Mouse (Mus musculus) neural tube, embryonic 12.5 days (tissue): ENCODE measurements around the gene Il4i1. TPM values are rescaled to one million over a fixed set of nuclear protein-coding genes. Genes with fewer than 3 reads are reported as not detected.

ENCODE experiments used
- ATAC-seq: fragments of 200-750 bp; cut with Nextera tagmentation; 2 replicates; pipeline ENCODE4 v1.8.0; 2017; ENCODE audit warnings: low read depth, mild to moderate bottlenecking, moderate TSS enrichment, moderate library complexity; ENCODE audit not compliant: low FRiP score
- H3K27ac ChIP-seq: fragments of 300-500 bp; sonication (generic); 2 replicates; pipeline ENCODE4 v1.5.1; 2016
- H3K27me3 ChIP-seq: fragments of 300-500 bp; sonication (generic); replicated peaks from 2 replicates; pipeline ENCODE4 v1.6.1; 2016; ENCODE audit warnings: mild to moderate bottlenecking
- H3K36me3 ChIP-seq: fragments of 300-500 bp; sonication (generic); 2 replicates; pipeline ENCODE4 v1.6.1; 2016; ENCODE audit warnings: mild to moderate bottlenecking
- H3K4me1 ChIP-seq: fragments of 300-500 bp; sonication (generic); 2 replicates; pipeline ENCODE4 v1.6.1; 2016
- H3K4me2 ChIP-seq: fragments of 300-500 bp; sonication (generic); replicated peaks from 2 replicates; pipeline ENCODE4 v1.6.1; 2016; ENCODE audit warnings: mild to moderate bottlenecking
- H3K4me3 ChIP-seq: fragments of 300-500 bp; sonication (generic); 2 replicates; pipeline ENCODE4 v1.5.1; 2016
- H3K9ac ChIP-seq: fragments of 300-500 bp; sonication (generic); 2 replicates; pipeline ENCODE4 v1.6.1; 2016; ENCODE audit warnings: mild to moderate bottlenecking
- H3K9me3 ChIP-seq: fragments of 300-500 bp; sonication (generic); 2 replicates; pipeline ENCODE4 v1.6.1; 2016; ENCODE audit warnings: mild to moderate bottlenecking
- whole genome bisulfite sequencing: fragments of 180-500 bp; shearing (Covaris S2); methylation state at CpG from one replicate; pipeline ENCODE4 v1.1.7; 2016; 5-methylcytosine and 5-hydroxymethylcytosine counted together
- polyA plus RNA-seq: library from polyadenylated mRNA; unstranded; fragments of >200 nt; fragmentation: Nextera tagmentation; extraction: Ambion mirVana; gene quantifications from 2 replicates; pipeline ENCODE4 v1.2.1, GENCODE M21; 2016

Il4i1 gene
- polyA plus RNA-seq, 1 experiment from 2014 or later, result 1.5 TPM

- 89% methylated on average over 7 of the region's 7 CpGs for WGBS
- peaks cover 52% of the 10 kb centered on the region for H3K4me1 ChIP-seq
- H3K27me3 ChIP-seq, result no peaks in the 10 kb centered on the region
- H3K9ac ChIP-seq, result no peak overlapping the region
- no peaks in the 10 kb centered on the region for H3K36me3 ChIP-seq
- H3K4me2 ChIP-seq, result no peak overlapping the region
- H3K4me3 ChIP-seq, result no peak overlapping the region
- ATAC-seq, result no peak
- H3K9me3 ChIP-seq, result no peaks in the 10 kb centered on the region
- H3K27ac ChIP-seq, result no peak overlapping the region
These were observed 5.7 kb downstream of the Il4i1 start for GRCm38 (mm10) chr7:44821666-44822448.

DNA sequence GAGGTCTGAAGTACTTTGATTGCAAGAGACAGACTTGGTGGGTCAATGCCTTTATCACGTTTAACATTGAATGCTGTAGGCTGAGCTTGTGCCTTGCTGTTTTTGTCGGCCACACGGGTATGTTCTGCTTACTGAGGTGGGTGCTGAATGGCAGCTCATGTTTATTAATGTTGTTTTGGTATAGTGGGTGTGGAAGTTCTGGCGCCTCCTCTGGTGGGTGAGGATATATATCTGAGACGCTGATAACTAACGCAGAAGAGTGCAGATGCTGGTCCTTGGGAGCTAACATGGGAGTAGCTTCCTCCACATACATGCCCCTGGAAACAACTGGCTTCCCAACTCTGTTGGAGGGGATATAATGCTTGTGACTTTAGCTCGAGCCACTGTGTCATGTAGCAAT, 7.2 kb downstream of the Il4i1 start:
- H3K9ac ChIP-seq, result no peak overlapping the region
- no peak overlapping the region for H3K4me2 ChIP-seq
- ATAC-seq, result no peak
- H3K36me3 ChIP-seq, result peaks cover 4% of the 10 kb centered on the region
- no peak overlapping the region for H3K4me3 ChIP-seq
- no peaks in the 10 kb centered on the region for H3K27me3 ChIP-seq
- H3K9me3 ChIP-seq, result no peaks in the 10 kb centered on the region
- WGBS, result 43% methylated on average over 7 of the region's 7 CpGs
- H3K4me1 ChIP-seq, result peaks cover 36% of the 10 kb centered on the region
- H3K27ac ChIP-seq, result no peak overlapping the region

- no peak overlapping the region for H3K4me3 ChIP-seq
- H3K36me3 ChIP-seq, result peaks cover 19% of the 10 kb centered on the region
- no peak overlapping the region for H3K4me2 ChIP-seq
- no peaks in the 10 kb centered on the region for H3K27me3 ChIP-seq
- WGBS, result 29% methylated on average over 3 of the region's 3 CpGs
- H3K9me3 ChIP-seq, result no peaks in the 10 kb centered on the region
- H3K27ac ChIP-seq, result no peak overlapping the region
- no peak overlapping the region for H3K9ac ChIP-seq
- ATAC-seq, result 0 out of 2 replicates have a peak, but pooled peaks have one; percentile 41
- H3K4me1 ChIP-seq, result peaks cover 23% of the 10 kb centered on the region
These were observed 8.7 kb downstream of the Il4i1 start for GRCm38 (mm10) chr7:44824872-44825271.

GRCm38 (mm10) chr7:44826771-44827170, 10.6 kb downstream of the Il4i1 start:
- H3K9me3 ChIP-seq, result no peaks in the 10 kb centered on the region
- H3K27ac ChIP-seq, result no peak overlapping the region
- H3K27me3 ChIP-seq, result no peaks in the 10 kb centered on the region
- H3K4me2 ChIP-seq, result no peak overlapping the region
- WGBS, result 94% methylated on average over 3 of the region's 3 CpGs
- peaks cover 16% of the 10 kb centered on the region for H3K4me1 ChIP-seq
- ATAC-seq, result no peak
- H3K9ac ChIP-seq, result no peak overlapping the region
- H3K4me3 ChIP-seq, result no peak overlapping the region
- peaks cover 37% of the 10 kb centered on the region for H3K36me3 ChIP-seq

DNA sequence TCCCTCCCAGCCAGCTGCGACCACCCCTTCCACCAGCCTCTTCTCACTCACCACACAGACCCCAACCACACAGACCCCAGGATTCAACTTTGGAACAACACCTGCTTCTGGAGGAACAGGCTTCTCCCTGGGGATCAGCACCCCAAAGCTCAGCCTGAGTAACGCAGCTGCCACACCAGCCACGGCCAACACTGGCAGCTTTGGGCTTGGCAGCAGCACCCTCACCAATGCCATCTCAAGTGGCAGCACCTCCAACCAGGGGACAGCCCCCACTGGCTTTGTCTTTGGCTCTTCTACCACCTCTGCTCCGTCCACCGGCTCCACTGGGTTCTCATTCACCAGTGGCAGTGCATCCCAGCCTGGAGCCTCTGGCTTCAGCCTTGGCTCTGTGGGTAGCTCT, 12.5 kb downstream of the Il4i1 start:
- peaks cover 43% of the 10 kb centered on the region for H3K36me3 ChIP-seq

DNA sequence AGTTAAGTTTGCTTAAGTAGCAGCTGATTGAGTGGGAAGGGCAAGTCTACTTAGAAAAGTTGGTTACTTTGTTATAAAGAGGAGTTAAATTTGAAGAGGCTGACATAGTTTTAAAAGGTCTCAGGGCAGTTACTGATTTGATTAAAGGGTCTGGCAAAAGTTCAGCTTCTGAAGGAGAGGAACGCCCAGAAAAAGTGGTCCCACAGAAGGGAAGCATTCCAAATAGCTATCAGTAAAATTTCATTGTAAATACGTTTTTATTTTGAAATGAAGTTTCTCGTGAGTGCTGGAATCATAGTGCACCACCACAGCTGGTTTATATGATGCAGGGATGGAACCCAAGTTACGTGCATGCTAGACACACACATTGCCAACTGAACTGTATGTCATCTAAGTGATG, 16.6 kb downstream of the Il4i1 start:
- no peak overlapping the region for H3K4me2 ChIP-seq
- no peak overlapping the region for H3K4me3 ChIP-seq
- H3K9ac ChIP-seq, result no peak overlapping the region
- ATAC-seq, result no peak
- 86% methylated on average over 4 of the region's 4 CpGs for WGBS
- H3K27ac ChIP-seq, result no peak overlapping the region
- H3K36me3 ChIP-seq, result peaks cover 43% of the 10 kb centered on the region
- H3K4me1 ChIP-seq, result no peaks in the 10 kb centered on the region
- H3K9me3 ChIP-seq, result no peaks in the 10 kb centered on the region
- no peaks in the 10 kb centered on the region for H3K27me3 ChIP-seq

More for the DNA sequence above, 12.5 kb downstream of the Il4i1 start:
- ATAC-seq, result no peak
- Histone ChIP-seq H3K4me2 (no peak overlapping the region), H3K4me3 (no peak overlapping the region), H3K27ac (no peak overlapping the region), H3K9ac (no peak overlapping the region), H3K9me3 (no peaks in the 10 kb centered on the region), H3K27me3 (no peaks in the 10 kb centered on the region), H3K4me1 (peaks cover 10% of the 10 kb centered on the region)
- WGBS, result 92% methylated on average over 5 of the region's 5 CpGs

GRCm38 (mm10) chr7:44835373-44836015, 19.3 kb downstream of the Il4i1 start:
- no peak overlapping the region for H3K9ac ChIP-seq
- peaks cover 25% of the 10 kb centered on the region for H3K27me3 ChIP-seq
- WGBS, result 96% methylated on average over 1 of the region's 1 CpGs
- H3K36me3 ChIP-seq, result peaks cover 20% of the 10 kb centered on the region
- peaks cover 14% of the 10 kb centered on the region for H3K4me1 ChIP-seq
- ATAC-seq, result no peak
- no peak overlapping the region for H3K4me3 ChIP-seq
- no peak overlapping the region for H3K27ac ChIP-seq
- H3K9me3 ChIP-seq, result no peaks in the 10 kb centered on the region
- no peak overlapping the region for H3K4me2 ChIP-seq

DNA sequence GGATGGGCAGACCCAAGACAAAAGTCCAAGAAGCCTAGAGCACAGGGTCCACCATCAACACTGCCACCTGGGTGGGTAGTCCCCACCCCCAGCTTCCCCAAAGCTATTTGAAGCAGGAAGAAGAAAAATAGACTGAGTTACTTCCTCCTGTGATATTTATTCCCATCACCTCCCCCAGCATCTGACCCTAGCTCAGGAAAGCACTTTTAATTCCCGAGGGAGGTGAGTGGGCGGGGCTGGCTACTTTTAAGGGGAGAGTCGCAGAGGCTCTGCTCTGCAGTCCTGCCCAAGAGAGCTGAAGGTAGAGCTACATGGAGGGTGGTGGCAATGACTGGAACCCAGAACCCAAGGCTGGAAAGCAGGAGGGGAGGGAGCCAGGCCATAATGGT, 19.8 kb downstream of the Il4i1 start:
- no peak overlapping the region for H3K9ac ChIP-seq
- no peaks in the 10 kb centered on the region for H3K9me3 ChIP-seq
- H3K4me3 ChIP-seq, result no peak overlapping the region
- H3K27ac ChIP-seq, result no peak overlapping the region
- peaks cover 31% of the 10 kb centered on the region for H3K27me3 ChIP-seq
- H3K4me1 ChIP-seq, result peaks cover 14% of the 10 kb centered on the region
- WGBS, result 44% methylated on average over 3 of the region's 3 CpGs
- ATAC-seq, result no peak
- no peak overlapping the region for H3K4me2 ChIP-seq
- peaks cover 20% of the 10 kb centered on the region for H3K36me3 ChIP-seq

DNA sequence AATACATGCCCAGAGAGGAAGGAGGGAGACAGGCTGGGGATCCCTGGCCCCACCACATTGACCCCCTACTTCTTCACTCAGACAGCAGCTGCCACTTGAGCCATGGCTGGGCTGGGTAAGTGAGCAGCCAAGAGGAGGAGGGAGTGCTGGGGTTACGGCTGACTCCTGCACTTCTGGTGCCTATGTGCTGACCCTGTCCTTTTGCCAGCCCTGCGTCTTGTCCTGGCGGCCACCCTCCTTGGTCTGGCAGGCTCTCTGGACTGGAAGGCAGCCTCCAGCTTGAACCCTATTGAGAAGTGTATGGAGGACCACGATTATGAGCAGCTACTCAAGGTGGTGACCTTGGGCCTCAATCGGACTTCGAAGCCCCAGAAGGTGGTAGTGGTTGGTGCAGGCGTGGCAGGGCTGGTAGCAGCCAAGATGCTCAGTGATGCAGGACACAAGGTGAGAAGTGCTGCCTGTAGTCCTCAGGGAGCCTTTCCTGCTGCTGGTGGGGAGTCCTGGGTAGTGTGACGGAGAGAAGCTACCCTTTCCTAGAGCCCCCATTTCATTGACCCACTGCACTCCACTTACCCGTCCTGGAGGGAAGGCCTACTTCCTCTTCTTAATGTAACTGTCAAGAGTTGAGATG, 20.4 kb downstream of the Il4i1 start:
- Histone ChIP-seq H3K27ac (no peak overlapping the region), H3K4me1 (peaks cover 14% of the 10 kb centered on the region), H3K9me3 (no peaks in the 10 kb centered on the region), H3K4me2 (no peak overlapping the region), H3K27me3 (peaks cover 35% of the 10 kb centered on the region), H3K9ac (no peak overlapping the region), H3K4me3 (no peak overlapping the region), H3K36me3 (peaks cover 19% of the 10 kb centered on the region)
- ATAC-seq, result no peak
- WGBS, result 85% methylated on average over 9 of the region's 9 CpGs

- Histone ChIP-seq H3K9me3 (no peaks in the 10 kb centered on the region), H3K27me3 (peaks cover 45% of the 10 kb centered on the region), H3K4me1 (peaks cover 14% of the 10 kb centered on the region), H3K27ac (no peak overlapping the region), H3K4me2 (no peak overlapping the region), H3K4me3 (no peak overlapping the region), H3K9ac (no peak overlapping the region), H3K36me3 (peaks cover 27% of the 10 kb centered on the region)
- WGBS, result 89% methylated on average over 6 of the region's 6 CpGs
- ATAC-seq, result no peak
These were observed 21.9 kb downstream of the Il4i1 start for GRCm38 (mm10) chr7:44838073-44838472.

- peak; percentile 27 for ATAC-seq
- Histone ChIP-seq H3K4me3 (peak overlapping the region; percentile 23), H3K27me3 (peaks cover 45% of the 10 kb centered on the region), H3K4me1 (peaks cover 14% of the 10 kb centered on the region), H3K4me2 (peak overlapping the region; percentile 60), H3K36me3 (peaks cover 38% of the 10 kb centered on the region), H3K9ac (peak overlapping the region; percentile 40; the same call in 1 of the 2 replicates), H3K27ac (no peak overlapping the region), H3K9me3 (no peaks in the 10 kb centered on the region)
- WGBS, result 29% methylated on average over 11 of the region's 11 CpGs
These were observed 22.9 kb downstream of the Il4i1 start for GRCm38 (mm10) chr7:44839171-44839490.

- H3K27ac ChIP-seq, result no peak overlapping the region
- H3K4me3 ChIP-seq, result peak overlapping the region; percentile 23
- peaks cover 14% of the 10 kb centered on the region for H3K4me1 ChIP-seq
- peak overlapping the region; percentile 60 for H3K4me2 ChIP-seq
- no peaks in the 10 kb centered on the region for H3K9me3 ChIP-seq
- peak overlapping the region; percentile 40; the same call in 1 of the 2 replicates for H3K9ac ChIP-seq
- peaks cover 45% of the 10 kb centered on the region for H3K27me3 ChIP-seq
- peaks cover 43% of the 10 kb centered on the region for H3K36me3 ChIP-seq
- WGBS, result 2% methylated on average over 58 of the region's 58 CpGs
- ATAC-seq, result peak; percentile 62
These were observed 23.5 kb downstream of the Il4i1 start for GRCm38 (mm10) chr7:44839491-44840191.
